Mouse (Mus musculus) CH12.LX (cell line): ENCODE results near the gene 4921524J17Rik.

Experiments
- CHD2 ChIP-seq: IDR thresholded peaks from 2 replicates; pipeline ENCODE4 v1.6.1; 2011; ENCODE audit warnings: low read length, improper control_type of control experiment
- CTCF ChIP-seq, 2 experiments: IDR thresholded peaks in 1 of 2; conservative IDR thresholded peaks in 1 of 2; 2 replicates each; pipeline ENCODE4 v1.5.1; 2011 to 2012; ENCODE audit warnings: low read depth in 2 of 2, low read length in 2 of 2, improper control_type of control experiment in 1 of 2, inconsistent platforms in 1 of 2, mild to moderate bottlenecking in 1 of 2, moderate library complexity in 1 of 2
- ELF1 ChIP-seq: IDR thresholded peaks from 2 replicates; pipeline ENCODE4 v1.6.1; 2014; ENCODE audit warnings: low read depth, mild to moderate bottlenecking, inconsistent platforms, low read length, improper control_type of control experiment
- GABPA ChIP-seq: IDR thresholded peaks from 2 replicates; pipeline ENCODE4 v1.6.1; 2012; ENCODE audit warnings: low read depth, low read length, improper control_type of control experiment, inconsistent platforms; ENCODE audit not compliant: insufficient replicate concordance
- JUND ChIP-seq: conservative IDR thresholded peaks from 2 replicates; pipeline ENCODE4 v1.6.1; 2011; ENCODE audit warnings: low read depth, low read length, improper control_type of control experiment
- POLR2A ChIP-seq: IDR thresholded peaks from 2 replicates; pipeline ENCODE4 v1.6.1; 2011; ENCODE audit warnings: low read depth, mild to moderate bottlenecking, improper control_type of control experiment, low read length
- POLR2AphosphoS2 ChIP-seq: IDR thresholded peaks from 2 replicates; pipeline ENCODE4 v1.6.1; 2011; ENCODE audit warnings: low read depth, low read length, improper control_type of control experiment
- UBTF ChIP-seq: IDR thresholded peaks from 2 replicates; pipeline ENCODE4 v1.6.1; 2012; ENCODE audit warnings: low read depth, mild to moderate bottlenecking, inconsistent platforms, low read length, improper control_type of control experiment, moderate library complexity
- ZKSCAN1 ChIP-seq: IDR thresholded peaks from 2 replicates; pipeline ENCODE4 v1.6.1; 2012; ENCODE audit warnings: low read depth, inconsistent platforms, low read length, improper control_type of control experiment, borderline replicate concordance

DNA sequence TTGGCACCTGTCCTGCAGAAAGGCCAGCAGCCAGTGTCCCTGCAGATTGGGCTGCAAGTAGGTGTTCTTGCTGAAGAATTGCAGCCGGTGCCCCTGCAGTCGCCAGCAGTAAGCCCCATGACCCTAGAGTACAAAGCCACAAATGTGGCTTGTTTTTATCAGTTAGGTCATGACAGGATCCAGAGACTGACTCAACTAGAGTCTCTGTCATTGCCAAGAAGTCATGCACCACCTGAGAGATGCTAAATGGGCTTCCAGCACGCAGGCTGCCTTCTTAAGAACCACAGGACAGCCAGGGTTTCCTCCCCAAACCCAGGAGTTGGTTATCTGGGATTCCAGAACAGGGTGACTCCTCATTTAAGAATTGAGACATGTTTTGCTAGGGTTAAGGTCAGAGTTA is 37.6 kb downstream of the 4921524J17Rik start:
- no peak for TF ChIP-seq CTCF (conservative IDR thresholded peaks at IDR 0.05 in 1 of 2, IDR thresholded peaks at IDR 0.05 in 1 of 2; ENCODE audit: low read depth in 2 of 2, low read length in 2 of 2)
- no peak for TF ChIP-seq POLR2AphosphoS2
- no peak for TF ChIP-seq POLR2A
- TF ChIP-seq JUND = no peak
- no peak for TF ChIP-seq ZKSCAN1
- TF ChIP-seq UBTF = no peak
- TF ChIP-seq ELF1 = no peak
- TF ChIP-seq GABPA = no peak
- no peak for TF ChIP-seq CHD2
